Mouse (Mus musculus): Measurements from ENCODE around the gene Apoe. TPM values are rescaled to one million over a fixed set of nuclear protein-coding genes. Genes with fewer than 3 reads are reported as not detected.

Apoe gene
- total and polyA plus RNA-seq, 3 experiments, result 6.2 to 16.7 (median 10.0) TPM

GRCm38 (mm10) chr7:19726541-19726940 is 27.6 kb upstream of the Apoe start:
- Histone ChIP-seq H3K4me3 (replicated peaks in 1 of 3; ENCODE audit: low read depth in 2 of 3, low read length in 2 of 3, poor library complexity in 1 of 3) (no peak overlapping the region), H3K4me1 (ENCODE audit: control insufficient read depth in 1 of 2, insufficient read depth in 2 of 2) (peaks cover 10 to 28% of the 10 kb centered on the region in 2 experiments), H3K9ac (ENCODE audit: insufficient read depth, low read depth) (no peak overlapping the region), H3K4me2 (ENCODE audit: insufficient read depth, low read depth, poor library complexity, severe bottlenecking) (no peak overlapping the region), H3K79me2 (replicated peaks; ENCODE audit: control insufficient read depth, extremely low read depth, insufficient read depth, poor library complexity, severe bottlenecking) (no peaks in the 10 kb centered on the region), H3K36me3 (replicated peaks in 1 of 2; ENCODE audit: control insufficient read depth in 1 of 2, insufficient read depth in 1 of 2, low read length in 1 of 2) (peaks cover 16 to 48% of the 10 kb centered on the region in 2 experiments), H3K9me3 (replicated peaks; ENCODE audit: low read length) (peaks cover 2% of the 10 kb centered on the region), H3K27me3 (replicated peaks) (no peaks in the 10 kb centered on the region), H3K27ac (ENCODE audit: insufficient read depth, low read depth) (no peak overlapping the region)
- in situ Hi-C loops (cut with MboI; ENCODE audit: low pct_ligation_motif_present, low pct_unique_long_range_greater_than_20kb, low sequenced_read_pairs), result no loop called here
- dilution Hi-C loops (cut with MboI; ENCODE audit: extremely low pct_ligation_motif_present, extremely low pct_unique_long_range_greater_than_20kb, low sequenced_read_pairs), result no loop called here
- TF ChIP-seq E2F4 (IDR thresholded peaks at IDR 0.05; ENCODE audit: insufficient replicate concordance, low read depth, low read length) (no peak), CHD1 (IDR thresholded peaks at IDR 0.05; ENCODE audit: low read depth, low read length) (no peak), KAT2A (IDR thresholded peaks at IDR 0.05; ENCODE audit: insufficient replicate concordance, low read length) (no peak), ZNF384 (IDR thresholded peaks at IDR 0.05; ENCODE audit: low read depth, low read length) (no peak), MAX (IDR thresholded peaks at IDR 0.05; ENCODE audit: low read length) (no peak), UBTF (IDR thresholded peaks at IDR 0.05; ENCODE audit: low read depth, low read length) (no peak), JUN (IDR thresholded peaks at IDR 0.05; ENCODE audit: insufficient read depth, low read depth, low read length) (no peak)
- no peak for DNase-seq (ENCODE audit: extremely low read depth)

- DNase-seq (ENCODE audit: extremely low read depth), result no peak
- dilution Hi-C loops (cut with MboI; ENCODE audit: extremely low pct_ligation_motif_present, extremely low pct_unique_long_range_greater_than_20kb, low sequenced_read_pairs) (no loop called here), in situ Hi-C loops (cut with MboI; ENCODE audit: low pct_ligation_motif_present, low pct_unique_long_range_greater_than_20kb, low sequenced_read_pairs) (no loop called here)
- peaks cover 8 to 24% of the 10 kb centered on the region in 2 experiments for H3K4me1 ChIP-seq (ENCODE audit: control insufficient read depth in 1 of 2, insufficient read depth in 2 of 2)
- peaks cover 2 to 31% of the 10 kb centered on the region in 2 experiments for H3K36me3 ChIP-seq (replicated peaks in 1 of 2; ENCODE audit: control insufficient read depth in 1 of 2, insufficient read depth in 1 of 2, low read length in 1 of 2)
- peaks cover 9% of the 10 kb centered on the region for H3K9me3 ChIP-seq (replicated peaks; ENCODE audit: low read length)
- TF ChIP-seq SIN3A (IDR thresholded peaks at IDR 0.05; ENCODE audit: low read length), result no peak
- no peak for TF ChIP-seq POLR2A (IDR thresholded peaks at IDR 0.05; ENCODE audit: low read depth, low read length)
- no peak for TF ChIP-seq JUND (conservative IDR thresholded peaks at IDR 0.05; ENCODE audit: low read depth, low read length)
- no peak for TF ChIP-seq RCOR1 (conservative IDR thresholded peaks at IDR 0.05; ENCODE audit: low read depth, low read length)
- TF ChIP-seq KAT2A (IDR thresholded peaks at IDR 0.05; ENCODE audit: insufficient replicate concordance, low read length), result no peak
- TF ChIP-seq ZNF384 (IDR thresholded peaks at IDR 0.05; ENCODE audit: low read depth, low read length), result no peak
- TF ChIP-seq NELFE (IDR thresholded peaks at IDR 0.05; ENCODE audit: low read depth, low read length), result no peak
- no peak for TF ChIP-seq E2F4 (IDR thresholded peaks at IDR 0.05; ENCODE audit: insufficient replicate concordance, low read depth, low read length)
- TF ChIP-seq ZMIZ1 (IDR thresholded peaks at IDR 0.05; ENCODE audit: low read depth, low read length), result no peak
- TF ChIP-seq EP300 (IDR thresholded peaks at IDR 0.05; ENCODE audit: low read length), result no peak
- no peak for TF ChIP-seq GABPA (IDR thresholded peaks at IDR 0.05; ENCODE audit: insufficient replicate concordance, low read depth, low read length)
- no peak for TF ChIP-seq IRF4 (IDR thresholded peaks at IDR 0.05; ENCODE audit: low read depth, low read length)
- no peak for TF ChIP-seq ELF1 (IDR thresholded peaks at IDR 0.05; ENCODE audit: low read depth, low read length)
- TF ChIP-seq MXI1 (IDR thresholded peaks at IDR 0.05; ENCODE audit: low read depth, low read length), result no peak
- TF ChIP-seq MYC (IDR thresholded peaks at IDR 0.05; ENCODE audit: low read depth, low read length), result no peak
- TF ChIP-seq MAZ (IDR thresholded peaks at IDR 0.05; ENCODE audit: low read depth, low read length), result no peak
- TF ChIP-seq CTCF (conservative IDR thresholded peaks at IDR 0.05 in 1 of 2, IDR thresholded peaks at IDR 0.05 in 1 of 2; ENCODE audit: low read depth in 2 of 2, low read length in 2 of 2), result no peak
- H3K79me2 ChIP-seq (replicated peaks; ENCODE audit: control insufficient read depth, extremely low read depth, insufficient read depth, poor library complexity, severe bottlenecking), result no peaks in the 10 kb centered on the region
- no peaks in the 10 kb centered on the region for H3K27me3 ChIP-seq (replicated peaks)
- no peak overlapping the region for H3K27ac ChIP-seq (ENCODE audit: insufficient read depth, low read depth)
- H3K9ac ChIP-seq (ENCODE audit: insufficient read depth, low read depth), result no peak overlapping the region
- no peak overlapping the region for H3K4me3 ChIP-seq (replicated peaks in 1 of 3; ENCODE audit: low read depth in 2 of 3, low read length in 2 of 3, poor library complexity in 1 of 3)
- no peak overlapping the region for H3K4me2 ChIP-seq (ENCODE audit: insufficient read depth, low read depth, poor library complexity, severe bottlenecking)
Measured at GRCm38 (mm10) chr7:19724167-19724566, 25.2 kb upstream of the Apoe start.
